Mouse (Mus musculus) cerebellum, postnatal 14 days (tissue): ENCODE measurements around the gene Gpr176.

Experiments used
- DNase-seq, 2 experiments: peaks; one replicate each; pipeline ENCODE4 v3.0.0; 2021; ENCODE audit warnings: mixed read lengths in 2 of 2

The Gpr176 gene

DNA sequence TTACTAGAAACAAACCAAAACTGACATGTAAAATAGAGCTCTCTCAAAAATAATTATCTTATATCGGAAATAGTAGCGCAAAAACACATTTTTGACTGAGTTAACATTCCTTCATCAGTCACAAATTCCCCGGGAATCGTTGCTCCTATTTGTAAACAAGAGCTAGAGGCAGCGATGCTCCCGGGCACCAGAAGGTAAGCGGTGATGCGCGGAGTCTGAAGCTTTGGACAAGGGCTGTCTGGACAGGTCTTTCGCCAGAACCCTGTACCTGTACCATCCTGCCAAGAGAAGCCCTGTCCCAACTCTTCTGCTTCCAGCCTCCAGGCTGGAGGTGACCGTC is 688 bp downstream of the Gpr176 start:
- DNase-seq, result no peak

- DNase-seq, result no peak
Observed at GRCm38 (mm10) chr2:118371841-118372240, 1.4 kb downstream of the Gpr176 start.

DNA sequence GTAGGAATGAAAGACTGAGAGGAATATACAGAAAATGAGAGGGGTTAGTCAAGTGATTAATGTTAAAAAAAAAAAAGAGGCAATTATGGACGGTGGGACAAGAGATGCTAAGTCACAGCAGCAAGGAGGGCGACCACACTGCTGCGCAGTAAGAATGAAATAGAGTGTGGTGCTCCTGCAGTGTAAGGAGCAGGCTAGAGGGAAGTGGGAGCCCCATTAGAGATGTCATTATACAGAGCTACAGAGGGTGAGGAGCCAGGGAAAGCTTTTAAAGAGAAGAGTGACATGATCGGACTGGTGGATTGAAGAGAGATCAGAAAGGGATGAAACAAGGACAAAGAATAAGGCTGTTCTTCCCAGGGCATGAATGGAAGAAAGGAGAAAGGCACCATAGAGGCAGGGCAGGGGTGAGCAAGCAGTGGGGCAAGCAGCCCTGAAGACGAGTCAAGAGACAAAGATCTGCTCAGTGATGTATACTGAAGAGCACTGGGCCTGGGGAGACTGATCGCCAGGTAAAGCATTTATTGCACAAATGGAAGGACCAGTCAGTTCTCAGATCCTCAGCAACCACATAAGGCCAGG is 18.0 kb downstream of the Gpr176 start:
- DNase-seq, result no peak

DNA sequence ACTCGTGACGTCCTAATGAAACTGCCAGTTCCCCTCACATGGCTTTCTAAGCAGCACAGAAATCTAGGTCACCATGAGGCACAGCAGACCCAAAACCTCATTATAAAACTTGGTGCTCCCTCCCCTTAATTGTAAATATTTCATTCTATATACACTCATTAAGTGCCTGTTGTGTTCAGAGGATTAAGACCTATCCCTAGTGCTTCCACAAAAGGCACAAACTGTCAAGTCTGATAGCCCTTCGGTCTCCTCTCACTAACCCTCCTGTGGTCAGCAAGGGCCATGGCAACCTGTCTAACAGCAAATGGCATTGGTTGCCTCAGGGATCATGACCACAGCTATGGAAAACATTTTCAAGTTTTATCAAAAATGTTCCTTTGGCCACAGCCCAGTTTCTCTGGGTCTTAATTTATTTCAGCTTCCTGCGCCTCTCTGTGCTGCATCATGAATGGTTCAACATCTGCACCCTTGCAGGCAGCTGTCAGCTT is 19.3 kb downstream of the Gpr176 start:
- no peak for DNase-seq

- DNase-seq, result no peak
Observed at GRCm38 (mm10) chr2:118353498-118353897, 19.7 kb downstream of the Gpr176 start.

DNA sequence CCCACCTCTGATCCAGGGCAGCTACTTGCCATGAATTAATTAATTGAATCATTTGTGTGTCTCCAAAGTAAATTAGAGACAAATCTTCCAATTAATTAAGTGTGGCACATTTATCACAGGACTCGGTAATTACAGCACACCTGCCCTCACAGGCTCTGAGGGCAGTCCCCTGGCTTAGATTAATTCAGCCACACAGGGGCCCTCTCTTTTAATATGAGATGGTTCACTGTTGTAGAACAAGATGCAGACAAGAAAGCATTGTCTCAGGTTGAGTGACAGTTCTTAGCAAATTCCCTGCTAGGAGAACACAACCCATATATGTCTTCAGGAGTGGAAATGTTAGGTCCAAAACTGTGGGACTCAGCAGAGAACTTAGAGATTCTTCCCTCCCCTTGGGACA is 27.7 kb downstream of the Gpr176 start:
- no peak for DNase-seq

DNA sequence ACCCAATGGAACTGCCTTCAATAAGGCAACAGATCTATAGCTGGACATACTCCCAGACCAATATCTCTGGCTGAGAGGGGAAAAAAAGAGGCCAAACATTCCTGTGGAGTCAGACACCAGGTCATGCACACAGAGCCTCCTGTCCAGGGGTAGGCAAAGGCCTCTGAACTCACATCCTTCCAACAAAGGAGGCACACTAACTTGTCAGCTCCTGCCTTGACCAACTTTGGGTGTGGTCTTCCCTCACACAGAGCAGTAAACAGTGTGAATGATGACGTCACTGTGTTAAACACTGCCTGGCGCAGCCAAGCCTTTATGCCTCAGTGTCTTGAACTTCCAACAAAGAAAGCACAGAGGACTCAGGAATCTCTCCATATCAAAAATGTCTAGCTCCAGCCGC is 29.3 kb downstream of the Gpr176 start:
- no peak for DNase-seq

- no peak for DNase-seq
Observed at GRCm38 (mm10) chr2:118341295-118341694, 31.9 kb downstream of the Gpr176 start.

DNA sequence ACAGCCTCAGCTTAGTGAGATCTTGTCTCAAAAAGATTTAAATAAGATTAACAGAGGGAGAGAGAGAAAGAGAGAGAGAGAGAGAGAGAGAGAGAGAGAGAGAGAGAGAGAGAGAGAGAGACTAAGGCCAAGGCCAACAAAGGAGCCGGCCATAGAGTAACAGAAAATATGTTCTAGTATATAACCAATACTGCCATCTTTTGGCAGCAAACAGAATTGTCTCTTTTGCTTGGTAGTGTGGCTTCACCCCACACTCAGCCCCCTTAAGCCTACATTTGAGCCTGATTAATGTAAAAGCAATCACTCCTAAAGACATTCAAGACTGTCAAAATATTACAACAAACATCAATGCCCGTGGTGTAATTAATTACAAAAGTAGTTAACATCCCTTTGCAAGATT is 37.1 kb downstream of the Gpr176 start:
- peak; percentile 26 to 38 for DNase-seq

DNA sequence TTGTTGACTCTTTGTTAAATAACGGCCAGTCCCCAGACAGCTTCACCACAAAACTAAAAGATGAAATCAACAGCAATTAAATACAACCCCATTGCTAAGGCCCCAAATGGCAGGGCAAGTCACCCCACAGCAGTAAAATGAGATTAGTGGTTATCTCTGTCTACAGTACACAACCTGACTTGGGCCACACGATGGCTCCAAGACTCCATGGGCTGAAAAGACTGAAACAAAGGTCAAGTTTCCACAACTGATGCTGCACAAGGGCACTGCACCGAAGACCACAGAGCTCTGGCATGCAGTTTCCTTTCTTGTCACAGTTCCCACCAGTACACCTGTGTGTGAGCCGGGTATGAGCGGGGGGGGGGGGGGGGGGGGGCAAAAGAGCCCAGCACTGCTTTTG is 50.6 kb downstream of the Gpr176 start:
- no peak for DNase-seq

GRCm38 (mm10) chr2:118321804-118322203 is 51.4 kb downstream of the Gpr176 start:
- DNase-seq, result peak in 1 of 2 experiments; percentile 24

DNA sequence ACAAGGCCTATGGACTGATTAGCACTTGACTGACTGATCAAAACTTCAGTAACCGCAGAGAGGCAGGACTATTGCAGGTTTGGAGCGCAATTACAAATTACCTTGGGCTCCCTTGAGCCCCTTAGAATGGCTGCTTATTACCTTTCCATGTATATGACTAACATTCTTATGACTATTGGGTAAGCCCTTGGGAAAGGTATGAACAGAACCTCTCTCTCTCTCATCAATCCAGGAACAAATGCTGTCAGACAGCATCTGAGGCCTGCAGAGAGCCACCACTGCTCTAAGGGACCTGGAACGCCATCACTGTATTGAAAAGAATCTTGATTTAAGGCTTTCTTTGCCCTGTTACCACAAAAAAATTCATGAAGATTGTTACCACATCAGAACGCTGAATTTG is 52.1 kb downstream of the Gpr176 start:
- no peak for DNase-seq

DNA sequence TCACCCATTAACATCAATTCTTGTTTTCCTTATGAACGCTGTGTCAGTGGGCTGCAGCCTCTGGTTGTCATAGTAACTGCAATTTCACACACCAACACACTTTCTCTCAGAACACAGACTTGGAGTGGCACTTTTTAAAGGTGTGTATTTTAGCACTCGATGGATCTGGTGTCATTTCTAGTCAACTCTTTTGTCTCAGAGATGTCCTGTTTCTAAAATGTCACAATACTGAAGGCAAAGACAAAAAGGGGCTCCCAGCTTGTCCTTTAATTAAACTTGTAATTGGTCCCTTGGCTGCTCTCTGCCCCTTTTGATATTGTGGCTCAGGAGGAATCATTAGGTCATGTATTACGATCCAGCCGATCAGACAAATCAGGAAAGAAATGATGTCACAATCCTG is 52.7 kb downstream of the Gpr176 start:
- no peak for DNase-seq

GRCm38 (mm10) chr2:118319176-118319575 is 54.0 kb downstream of the Gpr176 start:
- DNase-seq, result no peak

GRCm38 (mm10) chr2:118316939-118317338 is 56.3 kb downstream of the Gpr176 start:
- DNase-seq, result no peak

DNA sequence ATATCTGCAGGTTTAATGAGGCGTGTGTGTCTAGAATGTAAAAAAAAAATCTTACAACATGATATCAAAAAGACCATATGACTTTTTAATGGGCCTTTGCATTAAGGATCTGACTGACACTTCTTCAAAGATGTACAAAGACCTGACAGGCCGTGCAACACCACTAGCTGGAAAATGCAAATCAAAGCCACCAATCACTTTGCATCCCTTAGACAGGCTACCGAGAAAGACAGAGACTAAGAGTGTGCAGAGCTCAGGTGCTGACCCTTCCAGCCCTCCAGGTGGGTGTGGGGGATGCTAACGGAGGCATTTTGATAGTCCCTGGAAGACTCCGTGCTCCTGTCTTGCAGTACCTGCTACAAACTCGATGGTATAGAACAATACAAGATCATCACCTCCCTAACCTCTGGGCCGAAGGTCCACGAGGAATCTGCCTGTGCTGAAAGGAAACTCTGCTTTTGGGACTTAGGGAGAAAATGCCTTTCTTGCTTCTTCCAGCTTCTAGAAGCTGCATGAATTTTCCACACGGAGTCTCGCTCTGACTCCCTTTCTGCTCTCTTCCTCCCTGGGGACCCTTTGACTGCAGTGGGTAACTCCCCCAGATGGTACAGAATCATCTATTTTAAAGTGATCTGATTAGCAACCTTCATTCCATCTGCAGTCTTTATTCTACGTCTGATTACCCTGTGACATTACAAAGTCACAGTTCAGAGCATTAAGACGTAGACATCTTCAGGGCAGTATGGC is 57.4 kb downstream of the Gpr176 start:
- no peak for DNase-seq

DNA sequence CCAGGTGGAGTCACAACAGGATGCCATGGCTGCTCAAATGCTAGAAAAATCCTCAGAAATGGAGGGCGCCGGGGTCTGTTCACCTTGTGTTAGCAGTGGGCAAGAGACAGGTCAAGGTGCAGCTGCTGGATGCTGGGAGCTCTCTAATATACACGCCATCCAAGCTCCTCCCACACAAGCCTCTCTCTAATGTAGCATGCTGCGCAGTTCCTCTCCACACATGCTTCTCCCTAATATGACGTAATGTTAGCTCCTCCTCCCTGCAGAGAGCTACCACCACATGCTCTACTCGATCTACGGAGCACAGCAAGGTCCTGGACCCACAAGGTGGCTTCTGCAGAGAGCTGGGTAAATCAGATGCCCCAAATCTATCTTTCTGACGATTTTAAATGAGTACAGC is 65.7 kb downstream of the Gpr176 start:
- peak; percentile 77 to 80 for DNase-seq

DNA sequence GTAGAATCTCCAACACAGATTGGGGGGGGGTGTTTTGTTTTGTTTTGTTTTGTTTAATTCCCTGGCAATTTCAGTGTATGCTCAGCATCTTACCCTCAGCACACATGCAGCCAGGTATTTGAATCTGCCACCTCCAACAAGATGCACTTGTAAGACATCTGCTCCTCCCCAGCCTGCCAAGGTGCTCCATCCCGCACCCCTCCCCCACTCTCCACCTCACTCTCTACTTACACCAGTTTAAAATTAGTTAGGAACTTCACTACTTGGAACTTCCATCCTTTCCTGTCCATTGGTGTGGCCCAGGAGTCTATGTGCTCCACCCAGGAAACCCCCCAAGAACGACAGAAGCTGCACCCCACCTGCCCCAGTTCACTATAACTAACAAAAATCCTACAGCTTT is 66.3 kb downstream of the Gpr176 start:
- DNase-seq, result peak; percentile 67 to 79

GRCm38 (mm10) chr2:118306522-118306895 is 66.7 kb downstream of the Gpr176 start:
- no peak for DNase-seq

- DNase-seq, result no peak
Observed at GRCm38 (mm10) chr2:118305827-118306521, 67.2 kb downstream of the Gpr176 start.

DNA sequence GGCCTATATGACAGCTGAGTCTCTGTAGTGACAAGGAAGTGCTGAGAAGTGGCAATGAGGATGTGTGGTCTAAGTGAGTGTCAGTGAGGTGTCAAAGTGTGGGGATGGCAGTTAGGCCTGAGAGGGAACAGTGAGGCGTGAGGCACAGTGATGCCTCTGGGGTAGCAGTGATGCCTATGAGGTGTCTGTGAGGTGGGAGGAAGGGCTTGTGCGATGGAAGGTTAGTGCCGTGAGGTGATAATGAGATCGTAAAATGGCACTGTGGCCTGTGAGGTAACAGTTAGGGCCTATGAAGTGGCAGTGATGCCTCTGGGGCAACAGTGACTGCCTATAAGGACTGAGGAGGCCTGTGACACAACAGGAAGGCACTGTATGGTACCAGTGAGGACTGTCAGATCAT is 69.8 kb downstream of the Gpr176 start:
- no peak for DNase-seq

DNA sequence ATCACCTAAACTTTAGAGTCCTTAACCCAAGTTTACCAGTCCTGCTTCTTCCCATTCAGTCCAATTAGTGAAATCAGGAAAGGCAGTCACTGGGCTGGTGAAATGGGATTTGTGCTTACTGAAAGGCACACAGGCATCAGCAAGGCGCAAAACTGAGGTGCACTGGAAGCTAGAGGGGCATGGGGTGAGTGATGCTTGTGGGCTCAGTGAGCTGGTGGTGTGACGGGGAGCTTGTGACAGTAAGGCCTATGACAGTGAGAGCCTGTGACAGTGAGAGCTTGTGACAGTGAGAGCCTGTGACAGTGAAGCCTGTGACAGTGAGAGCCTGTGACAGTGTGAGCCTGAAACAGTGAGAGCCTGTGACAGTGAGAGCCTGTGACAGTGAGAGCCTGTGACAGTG is 71.6 kb downstream of the Gpr176 start:
- DNase-seq, result no peak

DNA sequence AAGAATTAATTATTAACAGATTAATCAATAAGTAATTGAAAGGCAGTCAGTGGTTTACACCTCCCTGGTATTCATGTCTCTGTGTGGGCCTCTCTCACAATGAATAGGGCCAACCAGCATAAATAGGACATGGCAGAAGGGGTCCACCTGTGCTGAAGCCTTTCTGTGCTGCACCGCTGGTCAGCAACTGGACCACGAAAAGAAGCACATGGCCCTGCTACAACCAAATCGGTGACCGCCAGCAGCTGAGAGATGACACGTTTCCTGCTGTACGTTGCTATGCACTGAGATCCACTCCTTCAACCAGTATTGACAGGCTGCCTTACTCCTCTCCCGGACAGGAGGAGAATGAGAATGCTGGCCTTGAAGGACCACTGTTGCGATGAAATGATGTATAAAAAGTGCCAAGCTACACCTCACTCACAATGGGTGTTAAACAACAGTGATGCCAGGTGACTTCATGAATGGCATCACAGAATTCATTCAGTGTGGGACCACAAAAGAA is 72.1 kb downstream of the Gpr176 start:
- no peak for DNase-seq

DNA sequence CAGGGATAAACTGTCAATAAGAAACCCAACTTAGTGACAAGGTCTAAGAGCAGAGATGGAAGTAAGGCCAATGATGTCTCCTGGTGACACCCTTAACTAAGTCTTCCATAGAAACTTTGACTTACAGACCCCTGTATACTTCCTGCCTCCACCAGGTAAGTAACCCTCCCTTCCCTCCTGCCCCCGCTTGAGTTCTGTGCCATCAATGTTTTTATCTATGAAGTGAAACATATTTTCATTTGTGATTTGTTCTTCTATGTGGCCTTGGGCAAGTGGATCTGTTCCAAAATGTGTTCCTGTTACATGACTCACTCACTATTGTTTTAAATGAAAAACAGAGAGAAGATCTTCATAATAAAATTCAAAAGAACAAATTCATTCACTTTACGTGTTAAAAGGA is 73.2 kb downstream of the Gpr176 start:
- DNase-seq, result no peak
